Mouse (Mus musculus) intestine, postnatal 0 days (tissue): ENCODE data around the gene Tep1. TPM values are rescaled to one million over a fixed set of nuclear protein-coding genes. Genes with fewer than 3 reads are reported as not detected.

ENCODE experiments used
- ATAC-seq: fragments of 200-750 bp; cut with Nextera tagmentation; 2 replicates; pipeline ENCODE4 v1.8.0; 2017; ENCODE audit warnings: mild to moderate bottlenecking, moderate TSS enrichment, moderate library complexity
- H3K27ac ChIP-seq: fragments of 300-500 bp; sonication (generic); 2 replicates; pipeline ENCODE4 v1.5.1; 2014; ENCODE audit warnings: mild to moderate bottlenecking, low read depth, low read length, moderate library complexity
- H3K27me3 ChIP-seq: fragments of 300-500 bp; sonication (generic); replicated peaks from 2 replicates; pipeline ENCODE4 v1.6.1; 2014; ENCODE audit warnings: low read length, mixed read lengths; ENCODE audit not compliant: control insufficient read depth, insufficient read depth
- H3K36me3 ChIP-seq: fragments of 300-500 bp; sonication (generic); 2 replicates; pipeline ENCODE4 v1.6.1; 2014; ENCODE audit warnings: mild to moderate bottlenecking, moderate library complexity; ENCODE audit not compliant: control insufficient read depth, insufficient read depth
- H3K4me1 ChIP-seq: fragments of 300-500 bp; sonication (generic); replicated peaks from 2 replicates; pipeline ENCODE4 v1.6.1; 2014; ENCODE audit warnings: antibody characterized with exemption, low read length, mixed read lengths; ENCODE audit not compliant: control insufficient read depth, insufficient read depth
- H3K4me2 ChIP-seq: fragments of 300-500 bp; sonication (generic); replicated peaks from 2 replicates; pipeline ENCODE4 v1.6.1; 2014; ENCODE audit warnings: low read depth, mild to moderate bottlenecking, moderate library complexity
- H3K4me3 ChIP-seq: fragments of 300-500 bp; sonication (generic); 2 replicates; pipeline ENCODE4 v1.5.1; 2014; ENCODE audit warnings: low read depth, low read length
- H3K9ac ChIP-seq: fragments of 300-500 bp; sonication (generic); 2 replicates; pipeline ENCODE4 v1.6.1; 2014; ENCODE audit warnings: mild to moderate bottlenecking, low read depth, low read length
- H3K9me3 ChIP-seq: fragments of 300-500 bp; sonication (generic); 2 replicates; pipeline ENCODE4 v1.6.1; 2016; ENCODE audit warnings: mixed run types; ENCODE audit not compliant: control insufficient read depth
- CTCF ChIP-seq: sonication (generic); IDR thresholded peaks from 2 replicates; pipeline ENCODE4 v1.5.1; 2016; ENCODE audit warnings: low read depth, mild to moderate bottlenecking, control low read depth, antibody characterized with exemption, moderate library complexity
- WGBS: fragments of 180-500 bp; shearing (Covaris S2); extraction: QIAGEN DNeasy Blood & Tissue Kit; methylation state at CpG from one replicate; pipeline ENCODE4 v1.1.7; 2014; 5-methylcytosine and 5-hydroxymethylcytosine counted together
- polyA plus RNA-seq: library from polyadenylated mRNA; unstranded; fragments of >200 nt; fragmentation: Nextera tagmentation; extraction: Ambion mirVana; gene quantifications from 2 replicates; pipeline ENCODE4 v1.2.1, GENCODE M21; 2015

Tep1 gene
- polyA plus RNA-seq, 1 experiment from 2014 or later: 23.7 TPM

DNA sequence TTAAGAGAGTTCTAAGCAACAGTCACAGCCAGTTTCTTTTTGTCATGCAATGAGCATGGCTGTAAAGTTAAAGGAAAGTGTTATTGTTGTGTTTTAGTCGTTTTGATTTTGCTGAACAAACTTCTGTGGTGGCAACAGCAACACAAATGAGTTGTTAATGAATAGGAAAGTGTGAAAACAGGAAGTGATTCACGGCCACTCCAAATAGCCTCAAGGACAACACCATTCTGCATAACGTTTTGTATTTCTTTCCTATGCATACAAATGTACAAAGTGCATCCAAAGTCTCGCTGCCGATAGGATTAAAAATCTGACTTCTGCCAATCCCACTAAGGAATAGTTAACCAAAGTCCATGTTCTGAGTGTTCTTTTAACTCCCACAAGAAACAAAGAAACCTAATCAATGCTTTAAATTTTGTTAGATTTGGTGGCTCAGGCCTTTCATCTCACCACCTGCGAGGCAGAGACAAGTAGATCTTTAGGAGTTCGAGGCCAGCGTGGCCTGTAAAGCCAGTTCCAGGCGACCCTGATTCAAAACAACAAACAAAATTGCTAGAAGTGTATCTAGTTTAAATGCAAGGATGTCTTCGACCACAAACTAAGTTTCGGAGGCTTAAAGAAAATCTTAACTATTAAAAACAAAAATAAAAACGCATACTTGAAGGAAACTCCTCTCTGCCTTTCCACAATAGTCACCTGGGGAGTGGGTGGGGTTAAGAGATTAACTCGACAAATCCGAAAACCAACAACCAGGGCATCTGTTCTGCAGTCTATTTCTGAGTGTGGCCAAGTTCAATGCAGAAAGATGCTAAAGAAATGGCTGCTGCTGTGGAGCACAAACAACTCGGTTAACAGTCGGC, 85.7 kb downstream of the Tep1 start:
- WGBS: 17% methylated on average over 16 of the region's 16 CpGs

DNA sequence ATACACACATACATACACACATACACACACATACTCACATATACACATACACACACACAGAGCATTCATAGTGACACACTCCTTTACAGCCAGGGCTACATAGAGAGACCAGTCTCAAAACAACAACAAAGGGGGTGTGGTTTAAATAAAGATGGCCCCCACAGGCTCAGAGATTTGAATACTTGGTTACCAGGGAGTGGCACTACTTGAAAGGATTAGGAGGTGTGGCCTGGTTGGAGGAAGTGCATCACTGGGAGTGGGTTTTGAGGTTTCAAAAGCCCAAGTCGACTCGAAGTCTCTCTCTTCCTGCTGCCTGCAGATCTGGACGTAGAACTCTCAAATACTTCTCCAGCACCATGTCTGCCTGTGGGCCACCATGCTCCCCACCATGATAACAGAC, 88.2 kb downstream of the Tep1 start:
- no peak overlapping the region for H3K4me2 ChIP-seq
- H3K27me3 ChIP-seq: no peaks in the 10 kb centered on the region
- no peak overlapping the region for H3K4me3 ChIP-seq
- no peak for ATAC-seq
- no peak for TF ChIP-seq CTCF
- H3K9me3 ChIP-seq: no peaks in the 10 kb centered on the region
- peaks cover 14% of the 10 kb centered on the region for H3K36me3 ChIP-seq
- 99% methylated on average over 3 of the region's 3 CpGs for WGBS
- no peak overlapping the region for H3K27ac ChIP-seq
- no peaks in the 10 kb centered on the region for H3K4me1 ChIP-seq
- H3K9ac ChIP-seq: no peak overlapping the region

More for the DNA sequence above, 85.7 kb downstream of the Tep1 start:
- Histone ChIP-seq H3K9me3 (no peaks in the 10 kb centered on the region), H3K27ac (peak overlapping the region; percentile 47), H3K4me3 (peak overlapping the region; percentile 72), H3K27me3 (no peaks in the 10 kb centered on the region), H3K36me3 (peaks cover 9% of the 10 kb centered on the region), H3K9ac (peak overlapping the region; percentile 23), H3K4me2 (peak overlapping the region; percentile 60), H3K4me1 (no peaks in the 10 kb centered on the region)
- no peak for ATAC-seq
- no peak for TF ChIP-seq CTCF

Other genes with a start within 250 kb of the Tep1 start
- not detected in 2 replicates for gene Olfr745, start 231.2 kb downstream of the Tep1 start, polyA plus RNA-seq
- gene Olfr746, start 223.5 kb downstream of the Tep1 start, polyA plus RNA-seq: not detected in 2 replicates
- gene Olfr747, start 177.4 kb downstream of the Tep1 start, polyA plus RNA-seq: not detected in 2 replicates
- not detected in 2 replicates for gene Olfr748, start 163.2 kb downstream of the Tep1 start, polyA plus RNA-seq
- not detected in 2 replicates for gene Olfr749, start 125.5 kb downstream of the Tep1 start, polyA plus RNA-seq
- gene Ttc5, start 85.0 kb downstream of the Tep1 start, polyA plus RNA-seq: 30.5 and 31.0 TPM in 2 replicates
- gene Ccnb1ip1, start 62.8 kb downstream of the Tep1 start, polyA plus RNA-seq: not detected in 2 replicates
- 35.4 and 36.7 TPM in 2 replicates for gene Parp2, start 62.7 kb downstream of the Tep1 start, polyA plus RNA-seq
- gene Klhl33, start 26.9 kb upstream of the Tep1 start, polyA plus RNA-seq: 0.09 and 0.17 TPM in 2 replicates
- gene Osgep, start 54.3 kb upstream of the Tep1 start, polyA plus RNA-seq: 56.8 and 57.8 TPM in 2 replicates
- 71.0 and 74.1 TPM in 2 replicates for gene Apex1, start 54.4 kb upstream of the Tep1 start, polyA plus RNA-seq
- 51.2 and 51.4 TPM in 2 replicates for gene Pip4p1, start 60.3 kb upstream of the Tep1 start, polyA plus RNA-seq
- 138 and 143 TPM in 2 replicates for gene Pnp, start 60.5 kb upstream of the Tep1 start, polyA plus RNA-seq
- not detected in 2 replicates for gene Gm49342, start 74.0 kb upstream of the Tep1 start, polyA plus RNA-seq
- gene Pnp2, start 85.4 kb upstream of the Tep1 start, polyA plus RNA-seq: 32.3 and 32.5 TPM in 2 replicates
- 0.16 and 0.29 TPM in 2 replicates for gene Rnase10, start 137.2 kb upstream of the Tep1 start, polyA plus RNA-seq
- not detected in 2 replicates for gene Rnase9, start 171.3 kb upstream of the Tep1 start, polyA plus RNA-seq
- not detected in 2 replicates for gene Rnase11, start 179.6 kb upstream of the Tep1 start, polyA plus RNA-seq
- gene Rnase12, start 187.1 kb upstream of the Tep1 start, polyA plus RNA-seq: 0.51 and 0.90 TPM in 2 replicates
- gene Olfr750, start 203.9 kb upstream of the Tep1 start, polyA plus RNA-seq: not detected in 2 replicates
- 355 and 426 TPM in 2 replicates for gene Rnase4, start 220.5 kb upstream of the Tep1 start, polyA plus RNA-seq
- gene Ang, start 220.6 kb upstream of the Tep1 start, polyA plus RNA-seq: 114 and 119 TPM in 2 replicates
- gene Eddm3b, start 243.9 kb upstream of the Tep1 start, polyA plus RNA-seq: 0.17 and 0.18 TPM in 2 replicates